Mouse (Mus musculus) ovary, postnatal 10 days (tissue): ENCODE measurements around the gene Fgd2.
"Not testable (repeated sequence)": the region's sequence is repeated elsewhere in the genome, so short reads cannot be mapped to it uniquely, and the experiment has no call there.

Source experiments
- DNase-seq: peaks from one replicate; pipeline ENCODE4 v3.0.0; 2022; ENCODE audit warnings: low spot score

Fgd2 gene

DNA sequence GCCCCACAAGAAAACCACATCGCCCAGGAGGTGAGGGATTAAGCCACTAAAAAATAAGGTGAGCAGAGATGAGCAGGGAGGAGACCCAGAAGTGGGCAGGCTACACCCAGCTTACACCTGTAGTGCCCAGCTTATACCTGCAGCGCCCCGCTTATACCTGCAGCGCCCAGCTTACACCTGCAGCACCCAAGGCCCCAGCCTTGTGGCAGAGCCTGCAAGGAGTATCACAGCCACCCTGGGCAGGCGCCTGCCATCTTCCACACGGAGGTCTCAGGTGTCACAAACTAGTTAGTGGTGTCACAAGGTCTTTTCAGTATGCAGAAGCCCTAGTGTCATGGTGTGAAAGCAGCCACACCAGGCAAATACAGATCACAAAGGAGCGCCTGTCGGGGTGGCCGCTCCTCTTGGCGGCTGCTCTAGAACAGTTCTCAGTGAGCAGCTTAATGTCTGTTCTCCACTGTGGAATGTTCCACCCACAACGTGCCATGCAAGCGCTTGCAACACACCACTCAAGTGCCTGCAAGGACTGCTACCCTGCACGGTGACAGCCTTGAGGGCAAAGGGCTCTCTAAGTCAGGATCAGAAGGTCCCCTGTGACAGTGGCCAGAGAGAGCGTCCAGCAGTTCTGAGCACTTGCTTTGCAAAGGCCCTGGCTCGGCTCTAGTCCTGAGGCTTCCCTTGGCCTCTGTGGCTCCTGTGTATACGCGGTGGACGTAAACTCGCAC, 24.3 kb upstream of the Fgd2 start:
- no peak for DNase-seq

DNA sequence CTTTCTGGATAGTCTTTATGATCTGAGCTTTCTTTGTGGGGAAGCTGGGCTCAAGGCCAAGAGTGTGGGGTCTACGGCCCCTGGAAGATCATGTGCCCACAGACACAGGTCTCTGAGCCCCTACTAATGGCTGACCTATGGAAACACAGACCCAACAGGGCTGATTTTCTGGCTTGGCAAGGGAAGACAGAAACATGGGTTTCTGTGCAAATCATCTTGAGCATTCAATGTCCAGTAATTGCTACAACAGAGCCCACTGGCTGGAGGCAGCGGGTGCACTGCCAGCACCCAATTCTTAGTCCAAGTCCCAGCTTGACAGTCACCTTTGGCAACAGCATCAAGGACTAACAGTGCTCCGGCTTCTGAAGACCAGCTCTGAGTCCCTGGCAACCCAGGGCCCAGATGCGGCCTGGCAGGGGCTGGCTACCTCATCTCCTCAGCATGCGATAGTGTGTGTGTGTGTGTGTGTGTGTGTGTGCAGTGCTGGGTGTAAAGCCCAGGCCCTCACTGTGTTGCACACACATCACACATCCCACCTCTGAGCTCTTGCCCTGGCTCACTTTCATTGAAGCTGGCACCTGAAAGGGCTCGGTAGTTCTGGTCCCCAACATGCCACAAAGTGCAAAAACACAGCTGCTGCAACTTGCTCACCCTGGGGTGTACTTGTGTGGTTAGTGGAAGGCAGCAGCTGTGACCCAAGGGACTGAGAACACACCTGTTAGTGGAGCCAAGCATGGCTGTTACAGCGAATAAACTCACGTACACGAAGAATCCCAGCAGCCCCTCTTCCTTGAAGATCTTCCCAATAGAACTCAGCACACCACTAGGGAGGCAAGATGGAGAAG, 22.5 kb upstream of the Fgd2 start:
- no peak for DNase-seq

DNA sequence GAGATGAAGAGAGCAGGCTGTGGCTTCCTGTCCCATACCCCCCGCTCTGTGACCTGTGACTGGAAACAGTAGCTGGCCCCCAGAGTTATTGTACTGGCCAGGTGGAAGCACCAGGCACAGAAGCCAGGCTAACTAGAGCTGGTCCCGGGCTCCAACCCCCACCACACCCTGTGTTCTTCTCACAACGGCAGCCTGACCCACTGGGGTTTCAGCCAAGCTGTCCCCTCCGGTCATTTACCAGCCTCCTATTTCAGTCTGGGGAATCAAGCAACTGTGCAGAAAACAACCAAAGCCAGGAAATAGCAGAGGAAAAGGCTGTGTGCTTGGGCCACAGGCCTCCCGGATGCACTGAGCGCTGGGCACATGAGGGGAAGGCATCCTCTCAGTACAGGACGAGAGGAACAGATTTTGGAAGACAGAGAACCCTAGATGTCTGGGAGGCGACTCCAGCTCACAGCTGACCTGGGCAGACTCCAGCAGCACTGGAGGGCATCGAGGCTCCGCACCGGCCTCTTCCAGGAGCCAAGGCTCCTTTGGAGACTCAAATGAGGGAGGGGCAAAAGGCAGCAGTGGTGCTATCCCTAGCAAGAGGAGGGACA, 21.4 kb upstream of the Fgd2 start:
- no peak for DNase-seq

DNA sequence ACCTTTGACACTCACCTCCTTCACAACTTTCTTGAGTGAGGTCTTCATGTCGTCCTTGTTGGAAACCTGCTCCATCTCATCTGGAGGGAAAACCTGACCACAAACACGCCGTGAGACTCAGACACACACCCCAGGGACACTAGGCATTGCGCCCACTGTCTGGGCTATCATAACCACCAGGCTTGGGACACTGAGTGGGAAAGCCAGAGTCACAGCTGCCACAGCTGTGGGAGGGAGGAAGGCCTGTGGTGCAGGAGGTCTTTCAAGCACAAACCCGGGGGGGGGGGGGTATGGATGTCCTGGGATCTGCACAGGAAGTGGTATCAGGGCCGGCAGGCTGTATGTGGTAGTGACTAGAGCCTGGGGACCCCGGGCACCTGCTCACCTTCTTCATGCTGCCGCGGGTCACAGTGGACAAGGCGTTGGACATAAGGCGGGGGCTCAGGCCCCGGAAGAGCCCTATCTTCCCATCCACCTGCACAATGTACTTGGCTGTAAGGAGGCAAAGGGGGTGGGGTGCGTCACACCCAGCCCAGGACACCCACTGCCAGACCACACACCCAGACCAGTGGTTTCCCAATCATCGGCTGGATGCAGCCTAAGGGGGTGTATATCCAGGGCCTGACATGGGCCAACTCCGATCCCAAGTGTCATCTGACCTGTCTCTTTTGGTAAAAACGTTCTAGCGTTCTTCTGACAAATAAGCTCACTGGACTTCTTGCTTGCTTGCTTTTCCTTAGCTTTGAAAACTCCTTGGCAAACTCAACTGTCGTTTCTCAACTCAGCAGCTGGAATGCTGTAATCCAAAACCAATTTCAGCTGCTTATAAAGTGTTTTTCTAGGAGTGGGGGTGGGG, 20.1 kb upstream of the Fgd2 start:
- DNase-seq = no peak

DNA sequence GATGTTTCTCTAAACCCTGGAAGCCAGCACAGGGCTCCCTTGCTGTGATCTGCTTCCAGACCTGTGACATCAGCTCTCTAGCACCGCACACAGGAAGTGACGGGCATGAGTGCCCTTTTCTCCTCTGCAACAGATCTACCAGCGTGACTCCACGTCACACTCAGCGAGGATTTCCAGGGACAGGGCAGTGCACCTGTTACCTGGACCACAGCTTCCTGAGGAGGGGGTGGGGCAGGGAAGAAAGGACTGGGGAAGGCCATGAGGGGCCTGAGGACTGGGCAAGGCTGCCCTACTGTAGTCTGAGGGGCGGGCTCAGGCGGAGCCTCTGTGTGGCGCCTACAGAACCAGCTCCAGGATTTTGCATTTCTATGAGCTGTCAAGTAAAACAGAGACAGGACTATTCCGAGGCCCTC, 19.1 kb upstream of the Fgd2 start:
- no peak for DNase-seq

DNA sequence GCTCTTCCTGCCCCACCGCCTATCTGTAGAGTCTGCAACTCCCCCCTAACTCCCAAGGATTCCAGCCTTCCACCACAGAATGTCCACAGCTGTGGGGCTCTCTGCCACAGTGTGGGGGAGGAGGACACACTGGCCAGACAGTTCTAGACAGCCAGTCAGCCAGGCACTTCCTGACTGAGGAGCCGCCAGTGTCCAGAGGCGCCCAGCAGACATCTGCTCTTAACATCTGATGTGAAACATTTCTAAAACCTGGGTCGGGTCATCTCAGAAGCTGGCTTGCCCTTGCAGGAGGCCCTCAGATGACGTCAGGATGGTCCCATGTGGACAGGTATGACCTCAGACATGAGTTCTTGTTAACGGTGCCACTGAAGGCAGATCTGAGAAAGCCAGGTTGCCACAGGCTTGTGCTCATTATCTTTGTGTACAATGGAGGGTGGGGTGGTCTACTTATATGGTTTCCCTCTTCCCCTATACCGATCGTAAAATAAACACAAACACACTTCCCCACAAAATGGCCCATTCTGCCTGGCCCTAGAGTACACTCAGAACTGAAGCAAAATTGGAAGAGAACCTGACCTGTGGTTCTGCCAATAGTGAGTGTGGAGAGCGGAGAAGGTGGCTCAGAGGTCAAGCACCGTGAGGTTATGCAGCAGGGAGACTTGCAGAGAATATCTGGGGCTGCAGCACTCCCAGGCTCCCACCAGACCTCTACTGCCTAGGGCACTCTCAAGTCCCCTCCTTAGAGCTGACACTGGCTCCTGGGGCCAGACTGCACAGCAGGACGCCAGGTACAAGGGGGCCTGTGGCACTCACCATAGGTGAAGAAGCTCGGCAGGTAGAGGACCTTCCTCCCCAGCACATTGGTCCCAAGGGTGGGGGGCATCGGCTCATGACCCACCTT, 18.5 kb upstream of the Fgd2 start:
- no peak for DNase-seq

DNA sequence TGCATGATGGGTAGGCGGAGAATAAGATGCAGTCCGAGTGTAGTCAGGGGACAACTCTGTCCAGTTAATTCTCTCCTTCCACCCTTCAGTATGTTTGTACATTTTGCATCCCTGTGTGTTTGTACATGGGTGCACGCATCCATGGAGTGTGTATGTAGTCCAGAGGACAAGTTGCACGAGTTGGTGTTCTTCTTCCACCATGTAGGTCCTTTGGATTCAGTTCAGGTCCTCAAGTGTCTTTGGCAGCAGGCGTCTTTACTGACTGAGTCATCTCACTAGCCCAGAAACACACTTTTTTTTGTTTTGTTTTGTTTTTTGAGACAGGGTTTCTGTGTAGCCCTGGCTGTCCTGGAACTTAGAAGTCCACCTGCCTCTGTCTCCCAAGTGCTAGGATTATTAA, 17.5 kb upstream of the Fgd2 start:
- DNase-seq = no peak

DNA sequence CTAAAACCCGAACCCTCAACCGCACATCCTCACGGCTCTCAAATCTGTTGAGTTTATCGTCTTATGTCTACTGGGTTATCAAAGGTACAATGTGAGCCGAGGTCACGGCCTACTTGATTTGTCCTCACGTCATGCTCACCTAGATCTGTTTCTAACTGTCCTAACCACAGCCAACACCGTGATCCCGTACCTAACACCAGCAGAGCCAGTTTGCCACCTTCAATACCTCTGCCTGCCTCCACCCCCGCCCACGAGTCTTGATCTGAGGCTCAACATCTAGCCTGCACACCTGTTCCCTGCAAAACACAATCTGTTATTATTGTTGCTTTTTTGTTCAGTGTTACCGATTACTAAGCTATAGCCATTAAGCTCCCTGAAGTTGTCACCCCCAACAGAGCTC, 15.4 kb upstream of the Fgd2 start:
- no peak for DNase-seq

DNA sequence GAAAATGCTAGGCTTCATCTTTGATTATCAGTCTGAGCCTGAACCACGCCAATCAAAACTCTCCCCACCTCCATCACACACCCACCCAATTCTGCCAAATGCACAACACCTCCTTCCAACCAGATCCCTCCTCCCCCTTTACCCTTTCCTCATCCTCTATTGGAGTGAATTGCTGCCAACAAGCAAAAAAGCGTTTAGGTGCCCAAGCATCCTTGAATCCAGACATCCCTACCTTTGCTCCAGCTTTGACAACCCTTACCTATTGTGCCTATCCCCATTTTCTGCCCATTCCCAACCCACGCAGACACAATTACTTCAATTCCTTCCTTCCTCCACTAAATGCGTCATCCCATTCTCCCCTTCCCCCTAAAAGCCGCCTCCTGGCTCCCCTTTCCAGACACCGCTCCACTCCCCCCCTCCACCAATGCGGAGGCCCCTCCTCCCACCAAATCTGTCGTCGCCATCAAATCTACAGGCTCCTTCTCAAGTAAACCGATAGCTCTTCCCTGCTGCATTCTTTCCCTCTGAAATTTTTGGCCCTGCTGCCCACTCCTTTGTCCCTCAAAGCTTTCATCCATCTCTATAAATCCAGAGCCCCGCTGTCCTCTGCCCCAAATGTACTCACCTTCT, 14.1 kb upstream of the Fgd2 start:
- DNase-seq = no peak

DNA sequence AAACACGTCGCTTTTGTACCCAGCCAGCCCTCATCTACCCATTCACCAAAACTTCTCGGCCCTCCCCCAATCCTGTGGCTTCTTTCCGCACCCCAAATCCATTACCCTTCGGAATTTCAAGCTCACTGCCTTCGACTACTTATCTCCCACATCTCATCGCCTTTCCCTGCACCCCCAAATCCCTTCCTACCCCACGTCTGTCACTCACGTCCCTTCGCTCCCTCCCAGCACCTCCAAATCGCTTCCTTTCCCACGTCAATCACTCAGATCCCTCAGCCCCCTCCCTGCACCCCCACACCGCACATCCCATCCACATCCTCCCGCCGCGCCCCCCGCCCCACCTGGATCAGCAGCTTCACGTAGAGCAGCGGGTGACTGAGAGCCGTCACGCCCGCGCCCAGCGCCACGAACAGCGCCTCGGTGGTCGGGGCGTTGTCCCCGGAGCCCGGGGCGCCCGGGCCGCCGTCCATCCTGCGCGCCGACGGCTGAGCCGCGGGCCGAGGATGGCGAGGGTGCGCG, 13.5 kb upstream of the Fgd2 start:
- DNase-seq = no peak

DNA sequence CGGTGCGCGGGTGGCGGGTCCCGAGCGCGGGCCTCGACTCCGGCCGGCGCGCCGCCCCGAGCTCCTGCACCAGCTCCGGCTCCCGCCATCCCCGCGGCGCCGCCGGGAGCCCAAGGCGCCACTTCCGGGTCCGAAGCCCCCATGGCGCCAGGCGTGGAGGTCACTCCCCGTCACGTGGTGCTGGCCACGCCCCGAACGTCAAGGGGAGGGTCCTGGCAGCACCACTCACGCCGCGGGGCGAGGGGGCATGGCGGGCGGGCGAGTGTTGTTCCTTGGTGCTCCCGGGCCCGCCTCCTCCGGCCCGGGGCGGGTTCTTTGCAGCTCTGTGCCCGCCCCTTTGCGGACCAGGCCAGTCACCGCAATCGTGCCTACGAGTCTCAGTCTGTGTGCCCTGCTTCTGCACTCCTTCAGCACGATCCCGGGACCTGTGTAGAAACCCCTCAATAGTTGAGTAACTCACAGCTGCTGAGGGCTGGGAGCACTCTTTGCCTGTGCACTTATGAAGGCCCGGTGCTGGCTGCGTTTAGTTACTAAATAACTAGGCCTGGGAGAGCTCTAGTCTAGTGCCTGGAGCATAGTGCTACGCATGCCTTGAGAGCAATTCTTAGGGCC, 13.0 kb upstream of the Fgd2 start, which contains the start of gene Mtch1:
TSS of gene Mtch1 (minus strand) at position 290 of the 612 bp plus-strand sequence.
- DNase-seq = peak; percentile 98

DNA sequence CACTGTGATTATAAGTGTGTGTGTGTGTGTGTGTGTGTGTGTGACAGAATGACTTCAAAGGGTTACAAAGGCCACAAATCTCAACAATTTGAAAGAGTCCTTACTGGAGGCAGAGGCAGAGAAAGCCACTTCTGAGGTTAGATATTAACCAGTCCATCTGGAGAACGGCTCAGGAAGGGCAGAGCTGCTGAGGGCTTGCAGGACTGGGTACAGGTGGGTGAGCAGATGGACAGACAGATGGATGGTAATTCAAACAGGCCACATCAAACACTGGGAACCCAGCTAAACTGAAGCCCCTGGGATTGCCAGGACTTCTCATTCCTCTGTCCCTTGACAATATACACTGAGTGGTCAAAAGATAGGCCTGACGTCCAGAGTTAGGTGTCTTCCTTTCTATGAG, 11.7 kb upstream of the Fgd2 start:
- DNase-seq = no peak

DNA sequence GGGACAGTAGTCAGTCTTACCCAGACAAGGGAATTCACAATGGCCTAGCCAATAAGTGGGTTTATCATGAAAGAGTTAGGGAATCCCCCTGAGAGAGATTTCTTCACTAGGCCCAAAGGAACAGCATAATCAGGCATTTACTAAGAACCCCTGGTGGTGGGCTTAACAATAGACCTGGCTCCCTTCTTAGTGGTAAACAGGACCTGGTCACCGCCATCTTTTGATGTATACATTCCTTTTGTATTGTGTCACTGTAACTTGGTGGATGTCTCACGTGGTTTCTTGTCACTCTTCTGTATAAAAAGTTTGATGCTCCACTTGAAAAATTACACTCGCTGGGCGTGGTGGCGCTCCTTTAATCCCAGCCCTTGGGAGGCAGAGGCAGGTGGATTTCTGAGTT, 9.7 kb upstream of the Fgd2 start:
- DNase-seq = not testable (repeated sequence)

DNA sequence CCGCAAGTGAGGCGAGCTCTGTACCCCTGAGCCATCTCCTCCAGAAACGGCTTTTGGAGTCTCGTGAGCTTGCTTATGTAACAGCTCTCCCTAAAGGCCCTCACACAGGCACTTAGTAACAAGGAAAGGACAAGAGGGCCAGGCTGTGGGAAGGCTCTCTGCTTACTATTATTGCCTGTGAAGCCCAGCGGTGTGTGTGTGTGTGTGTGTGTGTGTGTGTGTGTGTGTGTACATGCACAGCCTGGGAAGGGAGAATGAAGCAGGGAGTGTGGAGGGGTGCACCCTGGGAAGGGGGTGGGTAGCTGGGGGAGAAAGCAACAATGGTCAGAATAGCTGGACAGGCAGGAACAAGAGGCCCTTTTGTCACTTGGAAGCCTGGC, 5.3 kb upstream of the Fgd2 start:
- peak; percentile 18 for DNase-seq

DNA sequence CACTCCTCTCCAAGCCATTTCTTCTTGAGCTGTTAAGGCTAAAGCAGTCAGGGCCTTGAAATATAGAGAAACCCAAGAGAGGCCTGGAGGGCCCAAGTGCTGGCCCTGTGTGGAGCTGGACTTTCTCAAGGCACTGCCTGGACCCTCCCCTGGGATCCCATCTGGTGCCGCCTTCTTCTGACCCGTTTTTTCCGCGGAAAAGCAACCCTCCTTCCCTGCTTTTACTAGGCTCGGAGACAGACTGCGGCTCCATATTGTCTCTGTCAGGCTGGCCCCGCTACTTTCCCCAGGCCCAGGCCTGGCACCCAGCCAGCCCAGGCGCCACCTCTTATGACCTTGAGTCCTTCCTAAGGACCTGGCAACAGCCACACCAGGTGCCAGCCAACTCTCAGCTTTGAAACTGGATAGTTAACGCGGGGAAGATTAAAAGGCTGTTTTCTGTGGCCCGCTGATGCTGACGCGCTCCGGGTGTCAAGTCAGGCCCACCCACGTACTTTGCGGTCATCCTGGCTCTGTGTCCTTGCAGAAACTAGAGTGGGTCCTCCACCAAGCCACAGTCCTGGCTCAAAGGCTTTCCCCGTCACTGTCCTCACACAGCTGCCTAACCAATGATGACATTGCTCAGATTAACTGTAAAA, 4.8 kb upstream of the Fgd2 start:
- DNase-seq = peak; percentile 52

DNA sequence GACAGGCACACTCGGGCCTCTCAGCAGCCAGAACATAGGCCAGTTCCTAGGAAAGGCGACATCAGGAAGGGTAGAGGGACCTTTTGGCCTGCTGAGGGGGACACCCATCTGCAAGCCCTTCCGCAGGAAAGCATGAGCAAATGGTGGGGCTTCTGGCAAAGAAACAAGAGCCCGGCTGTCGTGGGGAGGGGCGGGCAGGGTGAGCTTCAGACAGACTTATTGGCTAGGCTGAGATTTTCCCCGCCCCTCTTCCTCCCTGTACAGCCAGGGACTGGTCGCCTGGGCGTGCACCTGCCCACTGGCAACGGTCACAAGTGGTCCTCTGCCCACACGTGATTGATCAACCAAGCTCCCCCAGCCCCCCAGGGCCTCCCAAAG, 4.2 kb upstream of the Fgd2 start:
- peak; percentile 41 for DNase-seq

DNA sequence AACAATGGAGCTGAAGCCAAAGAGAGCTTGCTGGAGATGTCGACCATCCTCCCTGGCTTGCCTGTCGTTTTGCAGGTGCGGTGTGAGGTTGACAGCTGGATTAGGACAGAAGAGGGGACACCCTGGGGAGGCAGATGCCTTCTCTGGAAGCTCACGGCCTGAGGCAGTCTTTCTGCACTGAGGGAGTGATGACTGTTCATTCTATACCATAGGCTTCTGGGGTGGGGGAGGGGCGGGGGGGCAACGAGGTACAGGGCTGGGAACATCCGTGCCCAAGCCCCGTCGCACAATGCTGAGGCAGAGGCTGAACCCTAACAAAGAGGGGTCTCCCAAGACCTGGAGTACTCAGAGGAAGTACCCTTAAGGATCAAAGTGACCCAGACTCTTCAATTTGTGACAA, 3.8 kb upstream of the Fgd2 start:
- no peak for DNase-seq

DNA sequence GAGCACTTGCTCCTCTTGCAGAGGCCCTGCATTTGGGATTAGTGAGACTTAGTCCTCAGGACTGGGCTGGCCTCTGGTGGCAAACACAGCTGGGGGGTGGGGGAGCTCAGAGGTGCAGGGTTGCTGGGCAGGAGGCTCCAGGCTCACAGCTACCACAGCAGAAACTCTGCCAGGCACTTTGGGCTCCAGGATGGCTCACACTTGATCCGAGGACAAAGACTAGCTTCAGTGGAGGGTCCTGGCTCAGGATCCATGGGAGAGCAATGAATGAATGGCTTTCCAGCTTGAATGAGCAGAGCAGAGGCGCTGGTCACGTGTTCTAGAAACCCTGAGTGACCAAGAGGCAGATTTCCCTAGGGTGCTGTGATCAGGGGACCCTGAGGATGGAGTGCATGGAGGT, 1.8 kb upstream of the Fgd2 start:
- DNase-seq = no peak

DNA sequence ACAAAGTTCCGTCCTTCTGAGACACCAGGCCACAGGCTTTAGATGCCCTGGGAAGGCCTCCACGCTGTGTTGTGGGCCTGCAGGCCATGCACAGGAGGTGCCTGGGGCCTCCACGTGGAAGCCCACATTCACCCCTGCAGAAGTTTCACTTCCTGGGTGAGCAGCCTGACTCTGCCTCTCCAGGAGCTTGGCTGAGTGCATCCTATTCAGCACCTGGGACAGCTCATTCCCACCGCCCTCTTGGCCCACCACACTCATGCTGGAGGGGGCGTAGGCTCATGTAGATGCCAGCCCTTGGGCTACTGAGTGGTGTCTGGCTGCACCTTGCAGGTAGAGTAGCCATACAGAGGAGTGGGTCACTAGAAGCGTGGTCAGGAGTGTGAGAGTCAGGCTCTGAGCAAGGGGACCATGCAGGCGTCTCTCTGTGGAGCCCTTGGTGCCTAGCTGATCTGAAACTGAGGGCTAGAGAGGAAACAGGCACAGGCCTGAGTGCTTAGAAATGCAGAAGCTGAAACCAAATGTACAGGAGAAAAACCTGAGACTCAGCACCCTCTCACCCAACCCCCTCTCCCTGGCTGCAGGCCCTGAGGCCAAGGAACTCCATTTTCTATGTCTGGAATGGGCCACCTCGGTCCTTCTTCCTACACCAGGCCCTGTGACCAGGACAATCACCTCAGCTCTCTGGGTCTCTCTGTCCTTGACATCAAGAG, 1.4 kb downstream of the Fgd2 start:
- no peak for DNase-seq
